Comparison of ENCODE assay signal across 9 mouse cellular contexts in genomic region chrX:93299046-93299626, GRCm38 (mm10). TPM values are rescaled to one million over a fixed set of nuclear protein-coding genes. Genes with fewer than 3 reads are reported as not detected.
DNase-seq lines count a peak whose midpoint lies in the region; ATAC-seq lines count a peak whose summit lies in the region.
"Had no signal": no experiment of that assay in that cellular context is flagged by ENCODE, and none has a peak within 500 bp of the region (broad histone marks: within the 10 kb centered on the region; RNA-seq: fewer than 3 reads in every experiment).

No protein-coding gene starts in this region.

- intact Hi-C loops in left cerebral cortex, postnatal 25 days (cut with DNase I), result no loop called here

- no peak for ATAC-seq in neural tube, embryonic 12.5 days (ENCODE audit: low FRiP score, low read depth)
- ATAC-seq in limb, embryonic 13.5 days (ENCODE audit: low FRiP score, low read depth), result no peak; the same call in 1 of the 2 replicates
- no peak; the same call in 1 of the 2 replicates for ATAC-seq in stomach, embryonic 16.5 days (ENCODE audit: insufficient read depth, low FRiP score)

- no peaks in the 10 kb centered on the region for H3K36me3 ChIP-seq in neural tube, embryonic 12.5 days
- no peaks in the 10 kb centered on the region for H3K36me3 ChIP-seq in limb, embryonic 13.5 days
- no peaks in the 10 kb centered on the region for H3K36me3 ChIP-seq in stomach, embryonic 16.5 days (ENCODE audit: control insufficient read depth, insufficient read depth, low read length)

- 0 out of 2 replicates have a peak, but pooled peaks cover 7% of the 10 kb centered on the region for H3K4me1 ChIP-seq in neural tube, embryonic 12.5 days
- H3K4me1 ChIP-seq in limb, embryonic 13.5 days, result 0 out of 2 replicates have a peak, but pooled peaks cover 3% of the 10 kb centered on the region
- no peaks in the 10 kb centered on the region for H3K4me1 ChIP-seq in stomach, embryonic 16.5 days (ENCODE audit: control insufficient read depth, insufficient read depth, low read length)

- peak; percentile 14 for DNase-seq in embryo, embryonic 9.5 days (ENCODE audit: extremely low spot score)
- DNase-seq in embryo, embryonic 11 days, result no peak
- DNase-seq in neural tube, embryonic 10.5 days (ENCODE audit: extremely low spot score, low spot score), result no peak
- DNase-seq in left cerebral cortex, postnatal 25 days (ENCODE audit: low spot score in 2 of 2), result no peak
- DNase-seq in spleen, postnatal 4 days (ENCODE audit: low spot score in 2 of 2), result no peak
- DNase-seq: adrenal gland, adult 2 months had no signal

- no peak overlapping the region for H3K4me3 ChIP-seq in neural tube, embryonic 12.5 days
- peak overlapping the region; percentile 35 for H3K4me3 ChIP-seq in limb, embryonic 13.5 days
- H3K4me3 ChIP-seq in stomach, embryonic 16.5 days (replicated peaks; ENCODE audit: low read length), result peak overlapping the region; percentile 28

- H3K4me2 ChIP-seq in neural tube, embryonic 12.5 days (replicated peaks), result peak overlapping the region; percentile 37
- peak overlapping the region; percentile 55 for H3K4me2 ChIP-seq in limb, embryonic 13.5 days (replicated peaks)
- peak overlapping the region; percentile 30 for H3K4me2 ChIP-seq in stomach, embryonic 16.5 days (ENCODE audit: low read depth, low read length)

- no peak overlapping the region for H3K9ac ChIP-seq in neural tube, embryonic 12.5 days
- H3K9ac ChIP-seq in limb, embryonic 13.5 days, result no peak overlapping the region
- H3K9ac ChIP-seq in stomach, embryonic 16.5 days (ENCODE audit: low read length), result no peak overlapping the region

- H3K9me3 ChIP-seq in neural tube, embryonic 12.5 days, result no peaks in the 10 kb centered on the region
- H3K9me3 ChIP-seq in limb, embryonic 13.5 days, result no peaks in the 10 kb centered on the region
- H3K9me3 ChIP-seq in stomach, embryonic 16.5 days (replicated peaks; ENCODE audit: control insufficient read depth, low read length), result no peaks in the 10 kb centered on the region

- H3K27ac ChIP-seq in neural tube, embryonic 12.5 days, result no peak overlapping the region
- H3K27ac ChIP-seq in limb, embryonic 13.5 days, result no peak overlapping the region
- no peak overlapping the region for H3K27ac ChIP-seq in stomach, embryonic 16.5 days (ENCODE audit: low read length)

- peaks cover 83% of the 10 kb centered on the region for H3K27me3 ChIP-seq in neural tube, embryonic 12.5 days (replicated peaks)
- H3K27me3 ChIP-seq in limb, embryonic 13.5 days, result peaks cover 93% of the 10 kb centered on the region
- peaks cover 82% of the 10 kb centered on the region for H3K27me3 ChIP-seq in stomach, embryonic 16.5 days (ENCODE audit: control insufficient read depth, insufficient read depth, low read length)

- 14% methylated on average over 43 of the region's 43 CpGs for WGBS in neural tube, embryonic 12.5 days
- 11% methylated on average over 39 of the region's 43 CpGs for WGBS in limb, embryonic 13.5 days
- 15% methylated on average over 43 of the region's 43 CpGs for WGBS in stomach, embryonic 16.5 days

RNA-seq across cellular contexts. Expression of gene Arx, which starts 12.9 kb away (rescaled TPM):
- polyA plus RNA-seq in neural tube, embryonic 12.5 days (2016; fragmentation: Nextera tagmentation; extraction: Ambion mirVana), result 1.8 and 2.9 TPM in 2 replicates
- polyA plus RNA-seq in limb, embryonic 13.5 days (2015; fragmentation: Nextera tagmentation; extraction: Ambion mirVana), result 0.60 and 0.61 TPM in 2 replicates
- polyA plus RNA-seq in stomach, embryonic 16.5 days (2015; fragmentation: Nextera tagmentation; extraction: Ambion mirVana), result 0.19 and 0.22 TPM in 2 replicates
- total RNA-seq in left cerebral cortex, postnatal 25 days (2021), result 10 to 100 TPM; 18.2 to 19.8 TPM
